Mouse (Mus musculus): ENCODE measurements around the gene Herc2.

Gene Herc2

GRCm38 (mm10) chr7:56201483-56202218 lies 151.7 kb downstream of the Herc2 start:
- no peak for DNase-seq (ENCODE audit: low spot score)

GRCm38 (mm10) chr7:56202843-56203242 lies 152.8 kb downstream of the Herc2 start:
- no peak for DNase-seq (ENCODE audit: low spot score)

GRCm38 (mm10) chr7:56203286-56203685 lies 153.3 kb downstream of the Herc2 start:
- no peak for DNase-seq (ENCODE audit: low spot score)

- no peak for DNase-seq (ENCODE audit: low spot score)
Observed at GRCm38 (mm10) chr7:56204877-56205276, 154.9 kb downstream of the Herc2 start.

GRCm38 (mm10) chr7:56220811-56221210 lies 170.8 kb downstream of the Herc2 start:
- DNase-seq (ENCODE audit: low spot score): no peak

- DNase-seq (ENCODE audit: low spot score): no peak
Observed at GRCm38 (mm10) chr7:56235794-56236423, 185.9 kb downstream of the Herc2 start.

- no peak for DNase-seq (ENCODE audit: low spot score)
Observed at GRCm38 (mm10) chr7:56236617-56237016, 186.6 kb downstream of the Herc2 start.

GRCm38 (mm10) chr7:56239543-56239942 lies 189.5 kb downstream of the Herc2 start, which contains the start of gene Oca2:
Oca2 (plus strand) TSS chr7:56239760.
- no peak for DNase-seq (ENCODE audit: low spot score)

- no peak for DNase-seq (ENCODE audit: low spot score)
Observed at GRCm38 (mm10) chr7:56254568-56254967, 204.6 kb downstream of the Herc2 start.

GRCm38 (mm10) chr7:56257875-56258441 lies 208.0 kb downstream of the Herc2 start:
- DNase-seq (ENCODE audit: low spot score): no peak

- DNase-seq (ENCODE audit: low spot score): no peak
Observed at GRCm38 (mm10) chr7:56277506-56277905, 227.5 kb downstream of the Herc2 start.
